Mouse (Mus musculus) adrenal gland, adult 8-10 months (tissue): Measurements from ENCODE around the gene Rab3a. TPM values are rescaled to one million over a fixed set of nuclear protein-coding genes. Genes with fewer than 3 reads are reported as not detected.

Experiments used
- DNase-seq: peaks from one replicate; pipeline ENCODE4 v3.0.0; 2022
- total RNA-seq, 4 experiments: library from RNA; stranded (reverse); gene quantifications; 2 replicates each; pipeline ENCODE4 v1.2.4; 2022

Rab3a gene
- total RNA-seq, 4 experiments from 2014 or later = 59.6 to 90.1 (median 74.4) TPM

DNA sequence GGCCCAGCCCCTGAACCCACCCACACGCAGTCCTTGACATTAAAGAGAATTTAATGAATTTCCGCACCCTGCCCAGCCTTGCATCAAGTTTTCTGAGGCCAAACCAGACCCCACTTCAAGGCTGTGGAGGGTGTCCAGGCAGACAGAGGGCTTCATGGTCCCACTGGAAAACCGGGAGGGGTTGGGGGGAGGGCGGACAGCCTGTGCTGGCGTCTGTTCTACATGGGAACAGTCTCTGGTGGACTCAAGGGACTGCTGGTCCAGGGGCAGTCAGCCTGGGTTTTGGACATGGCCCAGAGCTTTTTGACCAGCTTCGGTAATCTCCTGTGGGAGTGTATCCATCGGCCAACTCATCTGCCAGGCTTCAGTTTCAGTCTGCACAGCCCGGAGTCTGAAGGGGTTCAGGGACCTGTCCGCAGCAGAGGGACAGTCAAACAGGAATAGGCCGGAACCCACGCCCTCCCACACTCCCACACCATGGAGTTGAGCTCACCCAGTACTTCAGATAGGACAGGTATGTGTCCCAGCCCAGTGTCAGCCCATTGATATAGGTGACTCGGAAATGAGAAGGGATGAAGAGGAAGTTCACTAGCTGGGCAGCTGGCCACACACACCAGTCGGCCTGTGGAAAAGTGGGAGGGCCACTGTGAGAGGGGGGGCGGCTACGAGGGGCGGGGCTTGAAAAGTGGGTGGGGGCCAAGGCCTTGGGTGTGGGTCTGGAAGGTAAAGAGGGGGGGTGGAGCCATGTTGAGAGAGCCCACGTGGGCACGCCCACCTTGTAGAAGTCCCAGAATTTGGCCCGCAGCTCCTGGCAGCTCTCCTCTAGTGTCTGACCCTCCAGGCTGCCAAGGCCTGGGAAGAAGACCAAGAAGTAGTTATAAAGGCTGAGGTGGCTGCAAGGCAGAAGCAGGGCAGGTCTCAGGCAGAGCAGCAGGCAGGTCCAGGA lies 4.4 kb downstream of the Rab3a start:
- DNase-seq = peak; percentile 79

DNA sequence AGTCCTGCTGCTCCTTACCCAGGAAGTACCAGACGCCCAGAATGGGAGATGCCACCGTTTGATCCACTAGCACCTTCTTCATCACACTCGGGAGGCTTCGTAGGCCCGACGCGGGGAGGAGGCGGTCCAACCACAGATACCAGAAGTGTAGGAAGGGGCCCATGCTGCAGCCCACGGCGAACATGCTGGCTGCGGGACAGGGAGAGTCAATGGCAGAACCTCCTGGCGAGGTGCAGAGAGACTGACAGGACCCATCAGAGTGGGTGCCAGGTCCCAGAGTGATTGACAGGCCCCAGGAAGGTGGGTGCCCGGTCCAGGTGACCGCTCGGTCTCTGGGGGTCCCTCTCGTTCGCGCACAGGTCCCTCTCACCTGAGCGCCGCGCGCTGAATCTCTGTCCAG lies 5.9 kb downstream of the Rab3a start:
- peak; percentile 52 for DNase-seq

DNA sequence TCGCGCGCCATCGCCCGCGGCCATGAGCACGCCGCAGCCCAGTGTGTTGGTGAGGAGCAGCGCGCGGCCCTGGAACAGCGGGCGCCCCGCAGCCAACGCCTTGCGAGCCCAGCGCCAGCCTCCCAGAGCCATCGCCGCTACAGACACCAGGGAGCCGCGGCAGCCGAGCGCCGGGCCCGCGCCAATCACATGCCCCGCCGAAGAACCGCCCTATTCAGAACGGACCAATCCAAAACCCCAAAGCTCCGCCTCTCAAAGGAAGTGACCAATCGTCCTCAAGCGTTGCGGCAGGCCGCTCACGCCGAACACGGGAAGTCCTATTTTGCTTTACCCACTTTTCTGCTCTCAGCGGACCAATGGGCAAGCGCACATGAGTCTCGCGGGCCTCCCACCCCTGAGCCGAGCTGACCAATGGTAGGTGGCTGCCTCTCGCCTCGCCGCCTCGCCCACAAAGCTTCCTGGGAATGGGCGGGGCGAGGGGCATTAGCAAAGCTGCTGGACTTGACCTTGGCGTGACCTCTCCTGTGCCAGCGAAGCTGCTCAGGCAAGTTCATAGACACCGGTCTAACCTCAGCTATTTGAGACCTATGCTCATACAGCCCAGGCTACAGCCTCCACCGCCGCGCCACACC lies 6.4 kb downstream of the Rab3a start, which contains the start of gene Mpv17l2:
Gene Mpv17l2 (minus strand): TSS at position 172 of the 632 bp plus-strand sequence.
- peak; percentile 98 for DNase-seq

DNA sequence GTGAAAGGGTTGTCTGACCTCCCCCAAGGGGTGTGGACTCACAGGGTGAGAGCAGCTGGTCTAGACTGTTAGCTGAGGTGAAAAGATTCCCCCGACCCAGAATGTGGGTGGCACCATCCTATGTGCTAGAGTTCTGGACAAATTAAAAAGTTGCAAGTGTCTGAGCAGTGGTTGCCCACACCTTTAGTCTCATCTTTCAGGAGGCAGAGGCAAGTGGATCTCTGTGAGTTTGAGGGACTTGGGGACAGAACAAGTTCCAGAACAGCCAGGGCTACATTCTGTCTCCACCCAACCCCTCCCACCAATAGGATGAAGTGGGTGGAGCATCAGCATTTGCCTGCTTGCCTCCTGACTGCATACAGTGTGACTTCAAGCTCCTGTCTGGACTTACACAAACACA lies 7.6 kb downstream of the Rab3a start:
- no peak for DNase-seq

DNA sequence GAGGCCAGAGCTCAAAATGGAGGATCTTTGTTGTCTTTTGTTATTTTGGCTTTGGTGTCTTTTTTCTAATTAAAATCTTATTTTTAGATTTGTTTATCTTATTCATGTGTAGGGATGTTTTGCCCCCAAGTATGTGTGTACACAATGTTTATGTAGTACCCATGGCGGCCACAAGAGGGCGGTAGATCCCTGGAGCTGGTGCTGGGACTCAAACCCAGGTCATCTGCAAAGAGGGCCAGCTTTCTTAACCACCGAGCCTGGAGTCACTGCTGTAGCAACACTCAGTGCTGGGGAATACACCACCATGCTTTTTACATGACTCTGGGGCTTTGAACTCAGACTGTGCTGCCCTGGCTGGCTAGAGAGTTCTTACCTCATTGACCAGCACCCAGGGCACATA lies 8.9 kb downstream of the Rab3a start:
- DNase-seq = no peak

DNA sequence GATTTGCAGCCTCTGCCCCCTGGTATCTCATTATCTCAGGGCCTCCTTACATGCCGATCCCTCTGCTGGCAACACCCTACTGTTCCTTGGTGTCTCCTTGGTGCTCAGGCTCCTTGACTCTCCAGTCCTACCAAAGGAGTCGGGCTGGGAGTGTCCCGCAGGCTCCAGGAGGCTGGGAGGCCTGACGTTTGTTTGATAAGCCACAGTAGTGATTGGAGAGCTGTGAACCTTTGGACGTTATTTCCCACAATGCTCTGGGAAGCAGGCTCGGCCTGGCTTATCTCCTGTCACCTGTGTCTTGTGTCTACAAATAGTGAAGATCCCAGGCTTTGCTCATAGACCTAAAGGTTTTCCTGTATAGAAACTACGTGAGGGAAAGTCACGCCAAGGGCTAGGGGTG lies 9.5 kb downstream of the Rab3a start:
- no peak for DNase-seq

DNA sequence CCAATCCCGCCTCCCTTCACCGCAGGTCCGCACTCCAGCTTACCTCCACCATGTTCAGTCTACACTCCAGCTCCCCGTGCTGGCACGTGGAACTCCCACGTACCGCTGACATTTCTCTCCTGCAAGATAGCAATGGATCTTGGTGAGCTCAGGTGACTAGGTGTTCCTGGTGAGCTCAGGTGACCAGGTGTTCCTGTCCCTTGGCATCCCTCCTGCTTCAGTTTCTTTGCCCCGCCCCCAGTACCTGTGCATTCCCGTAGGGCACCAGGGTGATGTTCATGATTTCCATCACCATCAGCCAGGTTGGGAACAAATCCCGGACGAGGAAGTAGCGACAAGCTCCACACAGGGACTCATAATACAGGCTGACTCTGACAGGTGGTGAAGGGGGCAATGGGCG lies 10.2 kb downstream of the Rab3a start:
- DNase-seq = no peak

DNA sequence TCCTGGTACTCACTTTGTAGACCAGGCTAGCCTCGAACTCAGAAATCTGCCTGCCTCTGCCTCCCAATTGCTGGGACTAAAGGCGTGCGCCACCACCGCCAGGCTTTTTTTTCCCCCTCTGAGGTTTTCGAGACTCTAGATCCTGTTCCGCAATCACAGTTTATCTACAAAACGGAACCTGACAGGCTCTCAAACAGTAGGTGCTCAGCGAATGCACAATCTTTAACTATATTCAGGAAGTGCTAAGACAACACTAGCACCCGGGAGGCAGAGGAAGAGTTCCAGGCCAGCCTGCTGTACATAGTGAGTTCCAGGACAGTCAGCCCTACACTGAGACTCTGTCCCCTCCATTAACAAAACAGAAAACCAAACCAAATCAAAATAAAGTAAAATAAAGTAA lies 10.8 kb downstream of the Rab3a start:
- DNase-seq = no peak

DNA sequence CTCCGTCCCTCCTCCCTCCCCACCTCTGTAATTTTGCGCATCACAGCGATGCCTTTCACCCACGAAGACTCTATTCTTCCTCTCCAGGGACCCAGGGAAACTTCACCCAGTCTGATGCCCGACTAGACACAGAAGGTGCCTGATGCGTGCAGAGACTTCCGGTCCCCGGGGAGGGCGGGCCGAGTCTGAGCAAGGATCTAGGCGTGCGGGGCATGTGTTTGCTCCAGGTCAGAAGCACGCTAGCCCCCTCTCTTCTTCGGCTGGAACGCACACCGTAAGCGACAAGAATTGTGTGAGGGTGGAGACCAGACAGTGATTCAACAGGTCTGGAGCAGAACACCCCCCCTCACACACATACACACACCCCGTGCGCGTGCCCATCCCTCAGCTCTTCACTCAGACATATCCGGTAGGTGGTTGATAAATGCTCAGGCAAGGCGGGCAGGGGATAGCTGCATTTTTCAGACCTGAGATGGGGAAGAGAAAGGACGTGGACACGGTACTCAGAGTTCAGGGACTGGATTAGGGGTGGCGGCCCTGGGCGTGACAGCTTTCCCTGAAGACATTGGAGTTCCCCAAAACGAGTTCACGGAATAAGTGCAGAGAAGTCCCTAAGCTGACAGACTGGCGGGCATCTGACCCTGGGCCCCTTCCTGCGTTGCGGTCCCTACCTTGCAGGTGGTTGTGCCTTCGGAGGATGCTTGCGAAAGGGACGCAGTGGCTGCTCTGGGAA lies 11.5 kb downstream of the Rab3a start:
- no peak for DNase-seq

DNA sequence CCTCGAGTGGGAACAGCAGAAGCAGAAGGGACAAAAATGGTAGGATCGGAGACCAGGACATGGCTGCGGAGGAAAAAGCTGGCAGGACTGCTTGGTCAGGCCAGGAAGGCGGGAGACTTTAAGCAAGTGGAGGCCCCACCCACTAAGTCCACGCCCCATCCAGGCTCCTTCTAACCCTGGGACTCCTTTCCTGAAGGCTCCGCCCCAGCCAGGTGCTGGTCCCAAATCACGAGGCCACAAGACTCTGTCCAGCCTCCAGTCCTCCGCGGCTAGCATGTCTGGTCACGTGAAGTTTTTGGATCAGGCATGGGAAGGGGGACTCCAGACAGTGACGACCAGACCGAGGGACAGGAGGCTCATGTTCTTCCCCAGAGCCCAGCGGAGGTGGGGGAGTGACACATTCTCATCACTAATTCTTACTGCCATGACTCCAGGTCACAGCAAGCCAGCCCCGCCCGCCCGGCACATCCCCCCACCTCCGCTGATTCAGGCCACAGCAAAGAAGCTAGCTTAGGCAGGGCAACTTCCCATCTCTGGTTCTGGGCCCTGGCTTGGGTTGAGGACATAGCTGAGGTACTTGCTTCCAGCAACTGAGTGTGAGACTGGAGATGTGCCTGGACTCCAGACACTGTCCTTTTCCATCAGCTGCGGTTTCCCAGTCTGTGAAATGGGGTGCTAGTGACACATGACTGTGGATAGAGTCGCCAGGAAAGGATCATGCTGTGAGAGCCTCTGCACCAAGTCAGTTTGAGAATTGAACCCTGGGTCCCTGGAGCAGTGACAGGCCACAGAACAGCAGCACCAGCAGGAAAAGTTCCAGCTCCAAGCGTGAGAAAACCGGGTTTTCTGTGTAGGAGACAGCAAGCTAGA lies 12.3 kb downstream of the Rab3a start:
- no peak for DNase-seq

DNA sequence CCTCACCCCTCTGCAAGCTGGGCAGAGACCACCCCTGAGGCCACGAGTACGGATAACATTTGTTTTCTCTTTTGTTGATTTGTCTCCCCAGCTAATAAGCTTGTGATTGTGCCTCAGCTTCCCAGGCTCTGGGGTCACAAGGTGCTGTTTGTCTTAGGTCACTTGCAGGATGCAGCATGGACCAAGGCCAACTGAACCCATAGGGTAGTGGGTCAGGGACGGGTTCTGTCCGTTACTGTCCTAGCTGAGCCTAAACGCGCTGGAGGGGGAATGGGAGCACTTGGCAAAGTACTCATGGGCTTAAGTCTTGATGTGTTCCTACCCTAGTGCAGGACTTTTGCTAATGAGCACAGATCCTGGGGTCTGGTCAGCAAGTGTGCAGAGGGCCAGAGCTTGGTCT lies 13.0 kb downstream of the Rab3a start:
- DNase-seq = no peak

DNA sequence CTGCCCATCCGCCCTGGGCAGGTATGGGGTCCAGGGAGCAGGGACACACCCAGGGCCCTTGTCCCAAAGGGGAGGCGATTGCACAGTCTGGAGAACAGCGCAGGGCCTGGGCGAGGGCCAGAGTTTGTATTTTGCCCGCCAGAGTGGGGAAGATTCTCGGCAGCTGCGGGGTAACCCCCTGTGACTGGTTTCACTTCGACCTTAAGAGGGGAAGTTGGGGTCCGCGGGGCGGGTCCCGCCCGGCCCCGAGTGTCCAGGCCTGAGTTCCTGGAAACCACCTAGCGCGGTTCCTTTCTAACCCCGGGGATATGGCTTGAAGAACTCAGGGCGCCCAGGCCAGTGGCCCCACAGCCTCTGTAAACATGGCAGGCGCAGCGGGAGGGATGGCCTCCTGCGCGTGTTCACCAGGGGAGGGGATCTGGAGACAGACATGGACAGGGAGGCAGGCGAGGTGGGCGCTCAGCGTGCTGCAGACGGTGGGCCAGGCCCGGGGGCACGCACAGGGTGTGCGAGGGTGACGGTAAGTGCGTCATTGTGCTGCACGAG lies 13.8 kb downstream of the Rab3a start:
- no peak for DNase-seq

DNA sequence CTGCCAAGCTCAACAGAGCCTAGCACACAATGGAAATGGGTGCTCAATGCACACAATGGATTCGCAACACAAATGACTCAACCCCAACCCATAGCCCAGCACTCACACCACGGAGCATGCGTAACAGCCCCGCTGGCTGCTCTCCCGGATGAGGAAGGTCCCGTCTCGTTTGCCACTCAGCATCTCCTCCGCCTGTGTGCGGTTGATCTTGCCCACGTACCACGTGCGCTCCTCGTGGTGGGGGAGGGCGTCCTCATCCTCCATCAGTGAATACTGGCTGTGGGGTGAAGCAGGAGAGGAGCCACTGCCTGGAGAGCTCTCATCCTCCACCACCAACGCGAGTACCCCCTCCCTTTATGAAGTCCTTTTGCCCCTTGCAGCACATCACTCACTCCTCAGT lies 14.5 kb downstream of the Rab3a start:
- DNase-seq = no peak

DNA sequence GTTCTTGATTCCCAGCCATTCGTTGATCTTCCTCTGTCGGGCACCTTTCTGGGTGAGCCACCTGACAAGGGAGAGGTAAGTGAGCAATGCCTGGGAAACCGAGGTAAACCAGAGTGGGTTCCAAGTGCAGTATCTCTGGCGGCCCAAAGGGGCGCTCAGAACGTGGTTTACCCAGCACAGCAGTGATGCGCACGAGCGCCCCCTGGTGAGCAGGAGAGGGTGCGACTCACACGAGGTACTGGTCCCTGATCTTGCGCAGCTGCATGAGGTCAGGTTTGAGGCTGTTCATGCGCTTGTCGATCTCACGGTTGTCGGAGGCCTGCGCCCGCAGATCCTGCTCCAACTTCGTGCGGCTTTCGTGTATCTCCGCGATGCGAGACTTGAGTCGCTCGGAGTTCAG lies 14.9 kb downstream of the Rab3a start:
- DNase-seq = peak; percentile 91

DNA sequence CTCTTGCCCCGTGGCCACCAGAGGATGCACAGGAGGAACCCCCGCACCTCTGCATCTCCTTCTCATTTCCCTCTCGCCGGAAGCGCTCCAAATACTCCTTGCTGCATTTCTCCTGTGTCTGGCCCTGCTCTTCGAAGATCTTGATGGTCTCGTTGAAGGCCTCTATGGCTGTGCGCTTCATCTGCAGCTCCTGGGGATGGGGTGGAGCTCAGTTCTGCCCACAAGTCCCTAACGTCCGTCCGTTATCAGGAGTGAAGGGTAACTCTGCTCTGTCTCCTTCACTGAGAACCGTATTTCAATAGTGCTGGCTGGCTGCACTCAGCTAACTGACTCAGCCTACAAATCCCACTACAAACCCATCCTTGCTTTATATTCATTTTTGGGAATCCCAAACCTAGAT lies 15.4 kb downstream of the Rab3a start:
- no peak for DNase-seq

DNA sequence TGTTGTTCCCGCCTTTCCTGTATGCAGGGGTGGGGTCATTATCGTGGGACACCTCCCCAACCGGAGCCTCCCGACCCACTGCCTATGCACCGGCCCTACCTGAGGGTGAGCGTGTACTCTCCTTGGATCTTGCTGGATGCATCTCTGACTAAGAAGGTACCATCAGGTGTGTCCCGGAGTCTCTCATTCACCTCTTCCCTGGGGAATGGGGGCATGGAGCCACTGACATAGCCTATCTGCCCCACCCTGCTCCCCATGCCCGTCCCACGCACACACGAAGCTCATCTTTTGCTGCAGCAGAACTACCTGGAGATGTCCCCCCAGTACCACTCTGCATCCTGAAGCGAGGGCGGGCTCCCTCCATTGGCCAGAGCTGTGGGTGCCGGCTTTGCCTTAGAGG lies 16.3 kb downstream of the Rab3a start:
- no peak for DNase-seq

DNA sequence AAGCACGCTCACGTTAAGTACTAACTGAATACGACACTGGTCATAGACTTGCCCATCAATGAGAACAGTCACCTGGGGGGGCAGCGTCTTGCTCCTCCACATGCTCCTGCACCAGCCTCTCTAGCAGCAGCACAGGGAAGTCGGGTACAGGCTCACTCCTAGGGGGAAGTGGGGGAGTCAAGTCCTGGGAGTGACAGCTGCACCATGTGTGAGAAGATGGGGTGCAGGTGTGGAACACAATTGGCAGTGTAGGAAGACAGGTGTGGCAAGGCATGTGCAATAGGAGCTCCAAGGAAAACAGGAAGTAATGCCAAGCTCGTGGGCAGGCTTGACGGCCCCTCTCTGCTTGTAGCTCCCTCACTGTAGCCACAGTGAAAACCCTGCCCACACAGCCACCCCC lies 16.7 kb downstream of the Rab3a start:
- no peak for DNase-seq

DNA sequence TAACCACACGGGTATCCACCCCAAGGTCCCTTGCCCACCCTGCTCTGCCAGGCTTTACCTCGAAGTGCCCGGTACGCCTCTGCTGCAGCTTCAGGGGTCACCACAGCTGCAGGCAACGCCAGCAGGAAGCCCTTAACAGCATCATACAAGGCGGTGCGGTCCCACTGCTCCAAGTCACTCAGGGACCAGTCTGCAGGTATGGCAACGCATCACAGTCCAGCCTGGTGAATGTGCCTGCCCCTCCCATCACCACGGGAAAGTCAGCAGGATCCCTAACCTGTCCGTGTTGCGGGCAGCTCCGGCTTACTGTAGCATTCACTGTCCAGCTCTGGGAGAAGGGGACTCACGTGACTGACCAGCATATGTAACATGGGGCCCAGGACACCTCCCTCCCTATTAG lies 17.6 kb downstream of the Rab3a start:
- DNase-seq = no peak

DNA sequence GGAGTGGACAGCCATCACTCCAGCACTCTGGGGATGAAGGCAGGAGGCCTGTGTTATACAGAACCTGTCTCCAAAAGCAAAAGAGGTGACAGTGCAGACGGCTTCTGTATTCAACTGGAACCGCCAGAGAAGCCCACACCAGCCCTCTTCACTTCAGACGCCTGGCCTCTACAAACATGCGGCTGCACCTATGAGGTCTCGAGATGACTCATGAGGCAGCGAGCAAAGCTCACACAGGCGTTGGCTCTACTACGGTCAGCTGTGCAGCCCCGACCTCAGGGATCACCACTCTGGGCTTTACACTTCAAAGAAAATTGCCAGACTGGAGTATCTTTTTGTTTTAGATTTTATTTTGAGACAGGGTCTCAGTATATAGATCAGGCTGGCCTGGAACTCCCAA lies 18.4 kb downstream of the Rab3a start:
- DNase-seq = no peak

DNA sequence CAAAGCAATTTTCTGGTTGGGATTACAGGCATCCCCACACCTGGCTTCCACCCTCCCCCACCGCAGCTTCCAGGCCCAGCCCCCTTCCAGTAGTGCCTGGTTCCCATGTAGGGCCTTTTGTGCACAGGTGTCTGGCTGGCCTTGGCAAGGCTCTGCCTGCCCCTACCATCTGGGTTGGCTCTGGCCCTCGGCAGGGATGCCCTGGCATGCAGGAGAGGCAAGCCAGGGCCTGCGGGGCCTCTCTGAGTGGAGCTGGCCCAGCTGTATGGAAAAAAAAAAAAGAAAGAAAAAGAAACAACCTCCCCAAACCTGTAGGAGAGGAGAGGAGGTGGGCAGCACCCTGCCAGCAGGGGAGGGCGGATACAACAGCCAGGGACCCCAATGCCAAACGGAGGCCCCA lies 18.9 kb downstream of the Rab3a start:
- no peak for DNase-seq

DNA sequence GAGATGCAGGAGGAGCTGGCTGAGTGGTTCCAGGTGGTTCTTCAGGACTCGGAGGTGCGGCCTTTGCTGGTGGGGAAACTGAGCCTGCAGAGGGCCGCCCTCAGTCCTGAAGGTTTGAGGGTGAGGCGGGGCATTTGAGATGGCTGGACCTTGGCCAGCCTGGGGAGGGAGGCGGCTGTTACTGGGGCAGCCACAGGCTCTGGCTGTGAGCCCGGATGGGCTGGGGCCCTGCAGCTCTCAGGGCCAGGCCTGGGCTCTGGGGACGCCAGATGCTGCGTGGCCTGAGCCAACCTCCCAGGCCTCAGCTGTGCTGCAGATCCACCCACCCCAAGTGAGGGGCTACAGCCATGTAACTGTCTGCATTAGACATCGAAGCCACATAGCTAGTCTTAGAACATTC lies 19.4 kb downstream of the Rab3a start:
- no peak for DNase-seq

DNA sequence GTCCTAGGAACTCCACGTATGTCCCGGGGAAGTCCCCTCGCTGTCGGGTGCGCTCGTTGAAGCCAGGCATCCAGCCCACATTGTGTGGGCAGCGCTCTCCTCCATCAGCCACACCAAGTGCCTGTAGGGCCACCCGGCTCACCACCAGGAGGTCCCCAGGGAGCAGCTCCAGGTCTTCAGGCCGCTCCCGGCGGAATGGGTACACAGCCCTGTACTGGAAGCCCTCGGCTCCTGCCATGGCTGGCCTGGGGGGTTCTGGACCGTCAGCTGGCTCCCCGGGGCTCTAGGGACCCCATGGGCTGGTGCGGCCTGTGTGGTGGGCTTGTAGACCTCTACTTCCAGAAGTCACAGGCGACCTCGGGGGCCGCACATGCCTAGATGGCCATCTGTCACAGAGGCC lies 20.3 kb downstream of the Rab3a start:
- DNase-seq = peak; percentile 39
